Mouse (Mus musculus): ENCODE results near the gene Ak4.

GRCm38 (mm10) chr4:101450150-101450780 is 31.2 kb downstream of the Ak4 start:
- no peak for TF ChIP-seq MYOD1 (IDR thresholded peaks at IDR 0.05; ENCODE audit: control insufficient read depth in 1 of 3, insufficient read length in 2 of 3, low read depth in 2 of 3)
- TF ChIP-seq TCF12 (IDR thresholded peaks at IDR 0.05; ENCODE audit: insufficient read depth, poor library complexity, severe bottlenecking), result no peak
- TF ChIP-seq POLR2A (IDR thresholded peaks at IDR 0.05; ENCODE audit: insufficient read length, low read depth), result no peak
- no peak for TF ChIP-seq MAX (IDR thresholded peaks at IDR 0.05; ENCODE audit: low read depth)

Data from myocyte (in vitro differentiated cells).